Mouse (Mus musculus): ENCODE measurements around the gene Inppl1. TPM values are rescaled to one million over a fixed set of nuclear protein-coding genes. Genes with fewer than 3 reads are reported as not detected.

Gene Inppl1
- total RNA-seq, 2 experiments from 2014 or later: 81.8 to 82.2 TPM

DNA sequence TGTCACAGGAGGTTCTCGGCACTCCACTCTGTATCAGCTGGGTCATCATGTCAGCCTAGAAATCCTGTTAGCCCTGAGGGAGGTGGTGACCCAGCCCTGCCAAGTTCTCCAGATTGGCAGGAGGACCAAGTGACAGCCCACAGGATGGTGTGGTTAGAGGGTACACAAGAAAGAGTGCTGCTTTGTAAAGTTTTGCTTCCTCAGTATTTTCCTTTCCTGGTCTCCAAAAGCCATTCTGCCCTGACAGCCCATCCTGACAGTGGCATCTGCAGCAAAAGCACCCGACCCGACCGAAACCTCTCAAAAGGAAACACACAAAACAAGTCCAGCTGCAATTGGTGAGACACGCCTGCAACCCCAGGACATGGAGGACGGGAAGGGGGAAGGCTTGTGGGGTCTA lies 6.2 kb upstream of the Inppl1 start:
- DNase-seq: no peak

DNA sequence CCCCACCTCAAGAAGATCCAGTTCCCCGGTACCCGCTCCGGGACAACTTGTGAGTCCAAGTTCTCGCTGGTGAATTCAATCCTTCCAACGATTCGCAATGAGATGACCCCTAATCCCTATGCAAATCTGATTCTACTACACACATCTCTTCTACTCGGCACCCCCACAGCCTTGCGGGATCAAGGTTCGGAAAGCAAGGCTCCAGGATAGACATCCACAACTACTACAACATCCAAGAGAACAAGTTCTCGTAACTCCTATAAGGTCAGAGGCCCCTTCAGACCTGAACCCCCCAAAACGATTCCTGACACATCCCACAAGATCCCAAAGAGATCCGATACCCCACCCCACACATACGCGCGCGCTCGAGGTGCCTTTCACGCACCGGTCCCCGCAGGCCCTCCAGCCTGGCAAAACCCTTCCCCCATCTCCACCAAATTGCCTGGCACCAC lies 849 bp downstream of the Inppl1 start:
- no peak for DNase-seq

DNA sequence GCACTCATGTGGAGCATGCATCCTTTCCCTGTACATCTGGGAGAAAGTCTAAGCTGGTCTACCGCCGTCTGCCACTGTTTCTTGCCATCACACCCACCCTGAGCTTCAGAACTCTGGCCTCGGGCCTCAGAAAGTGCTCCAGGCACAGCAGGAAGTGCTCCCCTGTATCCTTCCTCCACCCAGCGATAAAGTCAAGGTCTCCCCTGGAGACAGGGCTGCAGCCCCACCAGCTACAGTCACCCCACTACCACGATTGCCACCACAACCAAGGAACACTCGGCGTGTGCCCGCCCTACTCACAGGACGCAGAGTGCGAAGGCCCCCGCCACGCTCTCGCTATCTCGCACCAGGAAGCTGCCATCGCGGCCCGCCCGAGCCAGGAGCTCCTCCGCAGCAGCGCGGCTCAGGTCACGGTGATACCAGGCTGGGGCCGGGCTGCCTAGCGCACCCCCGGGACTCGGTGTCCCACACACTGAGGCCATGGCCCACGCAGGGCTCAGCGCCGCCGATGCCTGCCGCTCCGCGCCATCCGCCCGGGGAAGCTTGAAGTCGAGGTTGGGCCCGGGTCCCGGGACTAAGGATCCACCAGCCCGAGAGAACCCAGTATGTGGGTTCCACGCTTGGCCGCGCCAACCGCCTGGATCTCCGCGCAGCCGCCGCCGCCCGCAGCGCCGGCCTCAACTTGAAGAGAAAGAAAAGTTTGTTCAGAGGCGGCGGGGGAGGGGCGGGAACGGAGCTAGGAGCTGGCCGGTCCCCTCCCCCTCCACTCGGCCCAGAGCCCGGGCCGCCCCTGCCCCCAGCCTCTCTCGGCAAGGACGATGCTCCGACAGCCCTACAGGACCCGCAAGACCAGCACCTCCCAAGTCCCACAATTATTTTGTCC lies 1.5 kb downstream of the Inppl1 start:
- peak; percentile 74 to 88 for DNase-seq

DNA sequence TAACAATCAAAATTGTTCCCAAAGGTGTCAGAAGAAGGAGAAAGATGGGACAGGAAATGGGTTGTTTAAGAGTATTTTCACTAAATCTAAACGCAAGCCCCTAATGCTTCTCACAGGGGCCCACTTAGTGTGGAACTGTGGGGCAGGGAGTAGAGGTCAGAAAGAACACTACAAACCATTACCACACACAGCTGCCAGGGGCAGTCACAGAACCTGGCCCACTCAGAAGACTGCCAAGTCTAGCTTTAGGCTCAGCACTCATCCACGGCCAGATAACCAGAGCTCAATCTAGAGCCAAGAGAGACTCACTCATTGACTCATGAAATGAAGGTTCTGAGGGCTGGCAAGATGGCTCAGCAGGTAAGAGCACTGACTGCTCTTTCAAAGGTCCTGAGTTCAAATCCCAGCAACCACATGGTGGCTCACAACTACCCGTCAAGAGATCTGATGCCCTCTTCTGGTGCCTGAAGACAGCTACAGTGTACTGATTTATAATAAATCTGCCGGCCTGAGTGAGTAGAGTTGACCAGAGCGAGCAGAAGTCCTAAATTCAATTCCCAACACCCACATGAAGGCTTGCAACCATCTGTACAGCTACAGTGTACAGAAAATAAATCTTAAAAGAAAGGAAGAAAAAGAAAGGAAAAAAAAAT lies 2.4 kb downstream of the Inppl1 start:
- DNase-seq: no peak

DNA sequence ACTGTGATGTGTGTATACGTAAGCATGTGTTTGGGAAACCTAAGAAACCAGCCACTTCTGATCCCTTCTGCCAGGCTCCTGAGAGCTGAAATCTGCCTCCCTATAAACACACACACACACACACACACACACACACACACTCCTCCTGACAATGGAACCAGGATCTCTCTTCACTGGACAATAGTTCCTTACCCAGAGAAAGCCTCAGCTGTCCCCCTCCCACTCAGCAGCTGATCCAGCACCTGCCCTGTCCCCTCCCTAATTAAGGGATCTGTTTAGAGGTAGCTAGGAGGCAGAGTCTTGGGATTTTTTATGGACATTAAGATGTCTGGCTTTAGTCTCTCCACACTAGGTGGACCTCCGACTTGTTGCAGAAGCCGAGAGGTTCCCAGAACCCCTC lies 3.1 kb downstream of the Inppl1 start:
- DNase-seq: no peak

DNA sequence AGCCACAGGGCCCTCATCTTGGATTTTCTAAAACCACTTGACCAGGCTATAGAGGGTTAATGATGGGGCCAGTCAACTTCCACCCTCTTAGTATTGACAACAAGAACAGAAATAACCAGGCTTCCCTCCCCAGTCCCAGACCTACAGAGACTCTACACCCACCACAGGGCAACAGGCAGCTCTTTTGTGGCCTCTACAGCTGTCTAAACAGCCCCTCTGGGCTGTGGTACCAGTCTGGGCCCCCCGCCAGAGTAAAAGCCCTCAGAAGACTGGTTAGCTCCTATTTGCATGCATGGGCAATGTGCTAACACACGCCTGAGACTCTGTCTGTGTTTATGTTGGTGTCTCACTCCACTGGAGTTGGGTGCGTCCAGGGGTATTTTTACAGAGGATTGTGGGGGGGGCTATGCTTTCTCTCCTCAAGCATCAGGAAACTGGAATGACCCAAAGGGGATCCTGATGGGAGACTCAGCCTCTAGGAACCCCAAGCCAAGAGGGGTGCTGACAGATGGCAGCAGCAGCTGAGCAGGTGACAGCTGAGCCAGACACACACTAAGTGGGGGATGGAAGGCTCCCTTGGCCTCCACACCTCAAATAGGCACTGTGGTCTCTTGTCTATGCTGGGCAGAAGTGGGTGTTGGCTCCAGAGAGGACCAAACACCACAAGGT lies 4.0 kb downstream of the Inppl1 start:
- DNase-seq: no peak

DNA sequence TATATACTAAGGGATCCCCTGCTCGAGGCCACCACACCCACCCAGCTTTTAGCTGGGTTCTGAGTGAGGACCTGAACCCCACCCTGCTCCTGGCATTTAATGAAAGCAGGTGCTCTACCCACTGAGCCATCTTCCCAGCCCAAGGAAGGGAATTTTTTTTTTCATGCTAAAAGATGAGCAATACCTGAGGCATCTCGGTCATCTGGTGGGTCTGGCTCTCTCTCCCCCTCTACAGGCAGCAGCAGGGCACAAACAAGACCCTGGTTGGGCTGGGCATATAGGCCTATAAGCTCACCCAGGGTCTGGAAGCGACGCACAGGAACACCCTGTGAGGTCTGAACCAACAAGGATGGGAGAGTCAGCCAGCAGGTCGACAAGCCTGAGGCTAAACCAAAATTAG lies 4.7 kb downstream of the Inppl1 start:
- no peak for DNase-seq

DNA sequence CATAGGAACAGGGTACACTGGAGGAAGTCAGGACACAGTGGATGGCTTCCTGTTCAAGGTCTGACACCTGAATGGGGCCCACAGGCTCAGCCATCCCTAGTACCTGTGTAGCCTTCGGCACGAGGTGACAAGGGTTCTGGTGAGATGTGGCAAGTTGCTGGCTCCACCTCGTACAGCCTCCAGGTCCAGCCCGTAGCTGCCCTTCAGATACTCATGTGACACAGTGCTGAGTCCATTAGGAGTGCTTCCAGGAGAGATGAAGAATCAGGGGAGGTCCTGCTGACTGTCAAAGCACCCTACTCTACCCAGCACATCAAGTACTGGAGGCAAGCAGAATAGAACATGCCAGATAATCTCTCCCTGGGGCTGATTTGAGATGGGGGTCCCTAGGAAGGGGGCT lies 5.7 kb downstream of the Inppl1 start:
- no peak for DNase-seq

DNA sequence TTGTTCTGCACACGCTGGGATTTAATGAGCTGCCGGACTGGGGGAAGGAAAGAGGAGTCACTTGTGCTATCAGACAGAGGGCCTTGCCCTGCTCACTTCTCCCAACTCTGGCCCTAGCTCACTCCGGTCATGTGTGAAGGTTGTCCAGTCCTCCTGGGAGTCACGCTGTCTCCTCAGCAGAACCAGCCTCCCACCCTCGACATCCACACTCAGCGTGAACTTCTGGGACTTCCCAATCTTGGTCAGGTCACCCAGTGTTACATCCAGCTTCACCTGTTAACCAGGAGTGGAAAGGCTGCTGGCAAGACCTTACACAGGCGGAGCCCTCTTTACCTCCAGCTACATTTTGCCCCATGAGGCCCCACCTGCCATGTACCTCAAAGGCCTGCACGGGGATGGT lies 6.6 kb downstream of the Inppl1 start:
- no peak for DNase-seq

DNA sequence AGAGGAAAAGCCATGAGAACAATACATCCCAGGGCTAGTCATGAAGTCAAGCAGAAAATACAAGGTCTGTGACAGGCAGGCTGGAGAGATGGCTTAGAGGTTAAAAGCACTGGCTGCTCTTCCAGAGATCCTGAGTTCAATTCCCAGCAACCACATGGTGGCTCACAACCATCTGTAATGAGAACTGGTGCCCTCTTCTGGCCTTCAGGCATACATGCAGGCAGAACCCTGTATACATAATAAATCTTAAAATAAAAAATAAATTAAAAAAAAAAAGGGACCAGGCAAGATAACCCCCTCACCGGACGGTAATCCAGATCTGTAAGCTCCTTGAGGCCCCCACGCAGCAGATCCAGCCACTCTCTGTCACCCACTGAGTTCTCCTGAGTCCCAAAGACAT lies 7.7 kb downstream of the Inppl1 start:
- no peak for DNase-seq

DNA sequence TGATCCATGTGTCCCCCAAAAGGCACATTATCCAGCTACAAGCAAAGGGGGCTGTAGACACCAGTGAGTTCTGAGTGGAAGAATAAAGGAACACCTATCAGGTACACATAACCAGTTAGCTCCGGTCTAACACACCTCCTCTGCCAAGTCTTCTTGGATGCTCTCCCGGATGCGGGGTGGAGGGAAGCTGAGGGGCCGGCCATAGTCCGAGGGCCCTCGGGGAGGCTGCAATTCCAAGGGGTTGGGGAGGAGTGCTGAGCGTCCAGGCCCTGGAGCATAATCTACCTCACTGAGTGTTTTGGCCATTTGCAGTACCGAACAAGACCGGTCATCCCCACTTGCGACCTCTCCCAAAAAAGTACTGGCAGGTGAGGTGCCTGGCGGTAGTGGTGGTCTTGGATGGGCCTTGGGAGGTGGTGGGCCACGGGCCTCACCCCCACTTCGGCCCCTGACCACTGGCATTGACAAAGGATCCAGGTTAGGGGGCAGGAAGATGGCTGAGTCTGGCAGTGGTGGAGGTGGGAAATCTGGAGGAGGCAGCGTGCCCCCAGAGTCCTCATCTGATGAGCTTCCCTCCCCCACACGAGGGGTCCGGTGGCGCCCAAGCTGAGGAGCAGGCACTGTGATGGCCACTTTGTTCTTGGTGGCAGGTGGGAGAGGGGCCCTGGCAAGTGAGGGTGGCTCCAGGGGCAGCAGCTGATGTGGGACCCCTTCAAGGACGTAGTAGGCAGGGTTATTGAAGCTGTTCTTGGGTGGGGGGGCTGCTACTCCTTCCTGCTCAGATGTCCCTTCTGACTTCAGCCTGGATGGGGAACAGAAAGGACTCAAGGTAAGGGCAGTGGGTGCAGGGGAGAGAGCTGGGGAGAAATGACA lies 14.0 kb downstream of the Inppl1 start:
- DNase-seq: no peak

DNA sequence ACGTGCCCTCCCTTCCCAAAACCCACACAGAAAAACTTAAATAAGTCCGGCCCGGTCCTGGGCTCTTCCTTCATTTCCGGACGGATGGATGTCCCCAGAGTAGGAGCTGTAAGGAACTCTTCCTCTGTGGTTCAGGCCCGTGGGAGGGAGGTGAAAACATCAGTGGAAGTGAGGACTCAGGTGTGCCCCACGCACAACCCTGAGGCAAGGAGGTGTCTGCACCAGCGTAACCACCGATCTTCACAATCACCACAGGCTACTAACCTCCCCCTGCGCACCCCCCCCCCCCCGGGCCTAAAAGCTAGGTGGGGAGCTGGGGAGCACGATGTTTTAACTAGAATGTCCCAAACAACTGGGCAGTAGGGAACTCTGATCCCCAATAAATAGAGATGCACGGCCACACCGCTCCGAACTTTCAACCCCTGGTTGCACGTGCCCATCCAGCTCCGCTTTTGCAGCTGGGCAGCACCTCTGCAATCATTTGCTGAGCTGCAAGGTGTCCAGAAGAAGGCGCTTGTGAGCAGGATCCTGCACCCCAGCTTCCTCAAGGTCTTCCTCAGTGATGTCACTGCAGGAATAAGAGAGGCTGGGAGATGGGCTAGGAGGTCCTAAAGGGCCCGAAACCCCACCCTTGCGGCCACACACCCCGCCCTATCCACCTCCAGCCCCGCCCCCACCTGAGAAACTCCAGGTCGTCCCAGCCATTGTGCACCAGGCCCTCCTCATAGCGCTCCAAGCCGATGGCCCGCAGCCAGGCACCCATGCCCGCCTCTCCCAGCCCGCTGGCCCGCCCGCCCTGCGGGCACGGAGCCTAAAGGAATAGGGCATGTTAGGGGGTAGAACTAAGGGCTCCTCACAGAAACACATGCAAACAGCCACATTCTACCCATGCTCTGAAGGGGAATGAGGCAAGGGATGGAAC lies 14.9 kb downstream of the Inppl1 start:
- peak; percentile 64 to 71 for DNase-seq

DNA sequence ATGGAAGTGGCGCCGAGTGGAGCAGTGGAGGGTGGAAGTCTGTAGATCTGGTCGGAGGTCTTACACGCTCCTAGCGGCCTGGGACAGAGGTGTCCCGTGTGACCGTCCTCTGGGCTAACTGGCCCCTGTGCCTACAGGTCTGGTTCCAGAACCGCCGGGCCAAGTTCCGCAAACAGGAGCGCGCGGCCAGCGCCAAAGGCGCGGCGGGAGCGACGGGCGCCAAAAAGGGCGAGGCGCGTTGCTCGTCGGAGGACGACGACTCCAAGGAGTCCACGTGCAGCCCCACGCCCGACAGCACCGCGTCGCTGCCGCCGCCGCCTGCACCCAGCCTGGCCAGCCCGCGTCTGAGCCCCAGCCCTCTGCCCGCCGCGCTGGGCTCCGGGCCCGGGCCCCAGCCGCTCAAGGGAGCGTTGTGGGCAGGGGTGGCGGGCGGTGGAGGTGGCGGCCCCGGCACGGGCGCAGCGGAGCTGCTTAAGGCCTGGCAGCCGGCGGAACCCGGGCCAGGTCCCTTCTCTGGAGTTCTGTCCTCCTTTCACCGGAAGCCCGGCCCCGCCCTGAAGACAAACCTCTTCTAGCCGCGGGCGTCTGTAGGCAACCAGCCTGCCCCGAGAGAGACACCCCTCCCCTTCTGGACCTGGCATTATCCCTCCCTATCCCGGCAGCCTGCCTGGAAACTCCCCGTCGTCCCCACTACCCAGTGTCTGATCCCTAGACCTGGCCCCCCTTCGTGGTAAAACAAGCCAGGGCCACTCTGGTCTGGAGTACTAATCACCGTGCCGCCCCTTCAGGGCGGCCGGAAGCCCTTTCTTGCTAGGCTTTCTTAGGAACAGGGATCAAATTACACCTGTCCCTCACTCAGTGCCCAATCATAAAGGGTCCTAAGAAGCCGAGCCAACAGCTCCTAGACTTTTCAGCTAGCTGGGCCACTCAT lies 16.2 kb downstream of the Inppl1 start:
- peak; percentile 61 to 71 for DNase-seq

DNA sequence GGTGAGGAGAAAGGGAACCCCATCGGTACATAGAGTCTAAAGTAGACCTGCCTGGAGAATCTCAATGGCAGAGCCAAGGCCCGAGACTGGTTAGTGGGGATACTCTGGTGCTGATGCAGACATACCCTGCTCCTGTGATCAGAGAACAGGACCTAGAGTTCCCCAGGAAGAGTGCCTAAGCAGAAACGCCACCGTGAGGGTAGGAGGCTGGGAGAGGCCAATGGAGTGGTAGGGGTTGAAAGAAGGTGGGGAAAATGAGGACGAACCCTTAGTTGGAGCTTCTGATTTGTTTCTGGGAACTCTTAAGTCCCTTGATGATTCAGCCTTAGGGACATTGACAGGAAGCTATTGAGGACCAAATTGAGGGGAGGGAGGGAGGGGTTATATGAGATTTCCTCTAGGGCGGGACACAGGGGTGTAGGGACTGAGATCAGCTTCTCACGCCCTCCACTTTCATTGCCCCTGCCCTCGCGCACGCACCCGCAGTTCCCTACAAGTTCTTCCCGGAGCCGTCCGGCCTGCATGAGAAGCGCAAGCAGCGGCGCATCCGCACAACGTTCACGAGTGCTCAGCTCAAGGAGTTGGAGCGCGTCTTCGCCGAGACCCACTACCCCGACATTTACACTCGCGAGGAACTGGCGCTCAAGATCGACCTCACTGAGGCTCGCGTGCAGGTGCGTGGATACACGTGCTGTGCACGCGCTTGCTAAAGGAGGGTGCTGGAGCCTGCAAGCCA lies 17.6 kb downstream of the Inppl1 start:
- DNase-seq: peak in 1 of 2 experiments; percentile 29

DNA sequence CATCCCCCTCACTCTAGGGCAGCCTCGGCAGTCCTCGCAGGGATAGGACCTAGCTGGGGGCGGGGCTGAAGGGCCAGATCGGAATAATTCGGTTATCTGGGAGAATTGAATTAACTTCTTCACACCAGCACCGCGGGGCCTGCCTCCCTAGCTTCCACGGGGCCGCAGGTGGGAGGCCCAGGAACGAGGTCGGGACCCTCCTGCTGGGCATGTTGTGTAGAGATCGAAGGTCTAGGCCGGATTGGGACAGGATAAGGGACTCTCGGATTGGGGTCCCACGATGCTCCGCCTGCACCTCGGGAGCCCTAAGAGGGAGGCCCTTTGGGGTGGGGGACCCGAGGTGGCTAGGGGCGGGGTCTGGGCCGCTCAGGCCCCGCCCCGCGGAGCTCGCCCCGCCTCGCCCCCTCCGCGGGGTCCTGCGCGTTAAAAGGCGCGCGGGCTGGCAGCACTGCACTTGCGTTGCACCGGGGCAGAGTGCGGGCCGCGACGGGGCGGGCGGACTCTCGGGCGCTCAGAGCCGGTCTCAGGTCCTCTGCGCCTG lies 20.1 kb downstream of the Inppl1 start, which contains the start of gene Phox2a:
Gene Phox2a (plus strand): TSS at position 453 of the 541 bp plus-strand sequence.
- DNase-seq: peak; percentile 42 to 48

DNA sequence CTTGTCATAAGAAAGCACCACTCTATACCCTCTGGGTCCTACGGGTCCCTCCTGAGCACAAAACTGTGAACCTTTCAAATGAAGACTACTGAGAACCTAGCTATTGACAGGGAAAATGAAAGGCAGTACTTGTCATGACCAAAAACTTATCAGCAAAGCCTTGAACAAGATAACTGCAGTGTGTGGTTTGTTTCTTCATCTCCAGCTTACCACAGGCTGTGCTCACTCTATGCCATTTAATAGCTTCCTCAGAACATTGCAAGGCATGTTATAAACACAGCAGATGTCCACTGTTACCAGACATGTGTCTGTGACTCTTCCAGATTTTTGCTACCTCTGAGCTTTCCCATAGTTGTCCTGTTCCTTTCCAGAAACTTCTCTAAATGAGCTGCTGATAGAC lies 61.0 kb downstream of the Inppl1 start:
- no peak for DNase-seq

DNA sequence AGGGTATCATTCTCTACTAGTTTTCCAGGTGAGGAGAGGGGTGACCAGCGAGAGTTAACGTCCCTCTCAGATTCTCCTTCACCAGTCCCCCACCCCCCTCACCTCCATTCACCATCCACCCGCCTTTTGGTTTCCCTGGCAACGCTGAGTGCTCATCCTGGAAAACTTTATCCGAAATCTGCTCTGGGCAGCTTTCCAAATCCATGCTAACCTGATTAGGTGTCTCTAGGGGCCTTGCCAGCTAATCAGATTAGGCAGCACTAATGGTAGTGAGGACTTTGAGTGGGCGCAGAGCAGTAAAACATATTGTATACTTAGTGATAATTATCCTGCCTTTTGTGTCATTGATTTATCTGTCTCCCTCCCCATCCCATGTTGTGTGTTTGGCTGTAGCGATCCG lies 65.3 kb downstream of the Inppl1 start:
- peak in 1 of 2 experiments; percentile 18 for DNase-seq

Data from adrenal gland, postnatal 36 days (tissue).